ENCODE assay signal across 8 mouse cellular contexts in the genomic region with DNA sequence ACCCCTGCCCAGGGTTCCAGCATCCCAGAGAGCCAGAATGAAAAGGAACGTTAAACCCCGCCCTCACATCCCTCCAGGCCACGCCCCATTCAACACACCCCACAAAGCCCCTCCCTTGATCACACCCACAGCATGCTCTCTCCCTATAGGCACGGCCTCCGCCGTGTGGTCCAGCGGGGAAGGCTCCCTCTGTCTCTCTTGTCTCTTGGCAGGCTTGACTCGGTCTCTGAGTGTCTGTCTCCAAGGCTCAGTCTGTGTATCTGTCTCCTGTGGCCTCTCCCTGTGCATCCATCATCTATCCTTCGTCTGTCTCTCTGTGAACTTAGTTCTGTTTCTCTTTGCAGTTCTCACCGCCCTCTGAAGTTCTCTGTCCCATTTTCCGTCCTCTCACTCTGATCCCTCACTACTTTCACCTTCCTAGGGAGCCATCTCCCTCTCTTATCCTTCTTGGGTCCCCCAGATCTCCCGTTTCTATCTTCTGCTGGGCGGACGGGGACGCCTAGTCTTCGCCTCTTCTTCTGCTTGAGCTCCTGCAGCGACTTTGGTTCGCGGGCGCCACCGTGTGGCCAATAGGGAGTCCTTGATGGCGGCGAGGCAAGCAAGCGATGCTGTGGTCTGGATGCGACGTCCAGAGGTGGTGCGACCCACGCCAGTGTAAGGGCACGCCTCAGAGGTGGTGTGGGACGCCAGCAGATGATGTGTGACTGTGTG. TPM values are rescaled to one million over a fixed set of nuclear protein-coding genes. Genes with fewer than 3 reads are reported as not detected.
DNase-seq lines count a peak whose midpoint lies in the region; ATAC-seq lines count a peak whose summit lies in the region.

Gene Gng8 (plus strand): TSS at position 146 of the 711 bp plus-strand sequence.

- peak within 1 kb of the TSS; percentile 32 for H3K4me3 ChIP-seq in intestine, embryonic 14.5 days (ENCODE audit: low read depth, low read length)

- peaks cover 24% of the 10 kb centered on the region for H3K4me1 ChIP-seq in intestine, embryonic 14.5 days (replicated peaks; ENCODE audit: control insufficient read depth, insufficient read depth, low read length)

- H3K36me3 ChIP-seq in intestine, embryonic 14.5 days (ENCODE audit: control insufficient read depth, insufficient read depth, low read length): peaks cover 8% of the 10 kb centered on the region; the same call in 1 of the 2 replicates

- peak within 1 kb of the TSS; percentile 32; the same call in 1 of the 2 replicates for H3K9ac ChIP-seq in intestine, embryonic 14.5 days (ENCODE audit: low read length)

- DNase-seq in adrenal gland, adult (ENCODE audit: inconsistent age in 2 of 2, low spot score in 1 of 2): peak; percentile 85 to 95
- DNase-seq in embryo, embryonic 10.5 days (ENCODE audit: low spot score): peak; percentile 95
- peak; percentile 82 to 86 for DNase-seq in gastrocnemius, postnatal 36 days
- DNase-seq in intestine, embryonic 14.5 days (ENCODE audit: low spot score): peak; percentile 93
- peak; percentile 86 to 88 for DNase-seq in left cerebral cortex, postnatal 25 days (ENCODE audit: low spot score in 2 of 2)
- DNase-seq in mesoderm, embryonic 11.5 days (ENCODE audit: low read depth, low spot score): peak; percentile 92
- peak; percentile 79 for DNase-seq in right cerebral cortex, postnatal 25 days
- peak; percentile 77 to 85 for DNase-seq in urinary bladder, postnatal 36 days (ENCODE audit: low spot score in 2 of 2)

- under 1% methylated on average over 30 of the region's 30 CpGs for WGBS in intestine, embryonic 14.5 days

- intact Hi-C loops in gastrocnemius, postnatal 36 days (cut with DNase I): loop anchor here (1.0 kb wide), 1 partner anchor 17 kb away; no protein-coding TSS in a partner anchor
- intact Hi-C loops in left cerebral cortex, postnatal 25 days (cut with DNase I): loop anchor here (1.0 to 10.0 kb wide), 2 partner anchors 15 to 147 kb away; no protein-coding TSS in a partner anchor

- ATAC-seq in intestine, embryonic 14.5 days (replicated peaks; ENCODE audit: low FRiP score, low TSS enrichment, low read depth): peak; percentile 80

- H3K27me3 ChIP-seq in intestine, embryonic 14.5 days (replicated peaks; ENCODE audit: control insufficient read depth, insufficient read depth, low read length): peaks cover 7% of the 10 kb centered on the region; the same call in 1 of the 2 replicates

- peak within 1 kb of the TSS; percentile 94 for H3K27ac ChIP-seq in intestine, embryonic 14.5 days (ENCODE audit: low read depth)

- no peaks in the 10 kb centered on the region for H3K9me3 ChIP-seq in intestine, embryonic 14.5 days (ENCODE audit: control insufficient read depth, low read length)

- peak within 1 kb of the TSS; percentile 63 for H3K4me2 ChIP-seq in intestine, embryonic 14.5 days (ENCODE audit: low read length)

RNA-seq across cellular contexts. Expression of gene Gng8, which starts in this region (rescaled TPM):
- under 1 TPM in 1 of 2 experiments, not detected in 1; 0.54 TPM for total RNA-seq in gastrocnemius, postnatal 36 days (2021)
- polyA plus RNA-seq in intestine, embryonic 14.5 days (2014; fragmentation: Nextera tagmentation; extraction: Ambion mirVana): 12.5 and 13.9 TPM in 2 replicates
- total RNA-seq in left cerebral cortex, postnatal 25 days (2021): 1 to 10 TPM; 2.5 to 4.0 TPM

Comparison
In these comparisons a context has a peak if more than half of its experiments do, and no peak if none do; other contexts are left out.
1. Peak in every context shown above with its lines: DNase-seq, ATAC-seq, H3K4me3 ChIP-seq and H3K27ac ChIP-seq.
2. Peak in DNase-seq in gastrocnemius, postnatal 36 days; RNA of the gene not detected or under 1 TPM.